Mouse (Mus musculus) heart, adult 2 months (tissue): ENCODE measurements around the gene Tns3.
"Not testable (repeated sequence)": the region's sequence is repeated elsewhere in the genome, so short reads cannot be mapped to it uniquely, and the experiment has no call there.

Experiments used
- CTCF ChIP-seq: fragments of 200-600 bp; IDR thresholded peaks from 2 replicates; pipeline ENCODE4 v1.8.1; 2022; ENCODE audit warnings: antibody characterized with exemption, mild to moderate bottlenecking, moderate library complexity
- EP300 ChIP-seq: fragments of 200-500 bp; IDR thresholded peaks from 2 replicates; pipeline ENCODE4 v1.6.1; 2011; ENCODE audit warnings: low read depth, low read length, control low read depth; ENCODE audit not compliant: insufficient read depth
- POLR2A ChIP-seq: fragments of 200-500 bp; IDR thresholded peaks from 2 replicates; pipeline ENCODE4 v1.6.1; 2011; ENCODE audit warnings: mild to moderate bottlenecking, low read depth, low read length, control low read depth; ENCODE audit not compliant: insufficient read depth

DNA sequence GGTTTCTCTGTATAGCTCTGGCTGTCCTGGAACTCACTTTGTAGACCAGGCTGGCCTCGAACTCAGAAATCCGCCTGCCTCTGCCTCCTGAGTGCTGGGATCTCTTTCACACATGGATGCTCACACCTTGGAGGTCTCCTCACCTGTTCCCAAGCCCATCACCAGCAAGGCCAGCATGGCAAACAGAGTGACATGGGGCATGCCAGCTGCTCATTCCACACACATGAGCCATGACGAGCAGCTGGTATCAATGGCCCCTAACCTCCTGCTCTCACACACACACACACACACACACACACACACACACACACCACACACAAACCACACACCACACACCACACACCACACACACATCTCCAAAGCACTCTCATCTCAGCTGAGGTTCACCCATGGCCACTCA is 131.6 kb downstream of the Tns3 start:
- TF ChIP-seq EP300, POLR2A, CTCF: not testable (repeated sequence)
